Mouse (Mus musculus) liver, embryonic 14.5 days (tissue): ENCODE results near the gene Grsf1. TPM values are rescaled to one million over a fixed set of nuclear protein-coding genes. Genes with fewer than 3 reads are reported as not detected.

Source experiments
- ATAC-seq: fragments of 200-750 bp; cut with Nextera tagmentation; 2 replicates; pipeline ENCODE4 v1.8.0; 2017; ENCODE audit warnings: moderate number of reproducible peaks, mild to moderate bottlenecking, moderate library complexity; ENCODE audit not compliant: insufficient read depth
- DNase-seq, 3 experiments: peaks; one replicate each; pipeline ENCODE4 v3.0.0-alpha.2; 2012 to 2013; ENCODE audit warnings: low read depth in 3 of 3, low spot score in 3 of 3
- H3K27ac ChIP-seq: fragments of 300-500 bp; sonication (generic); 2 replicates; pipeline ENCODE4 v1.5.1; 2014; ENCODE audit warnings: moderate library complexity, mild to moderate bottlenecking, control low read depth, inconsistent platforms
- H3K27me3 ChIP-seq: fragments of 300-500 bp; sonication (generic); 2 replicates; pipeline ENCODE4 v1.6.1; 2014; ENCODE audit warnings: mild to moderate bottlenecking, low read length, moderate library complexity; ENCODE audit not compliant: control insufficient read depth, insufficient read depth
- H3K36me3 ChIP-seq: fragments of 300-500 bp; sonication (generic); replicated peaks from 2 replicates; pipeline ENCODE4 v1.6.1; 2014; ENCODE audit warnings: low read depth; ENCODE audit not compliant: control insufficient read depth, insufficient read depth
- H3K4me1 ChIP-seq, 2 experiments: fragments of 200-500 bp in 1 of 2; fragments of 300-500 bp in 1 of 2; sonication (generic) in 1 of 2; replicated peaks; 2 replicates each; pipeline ENCODE4 v1.6.1; 2012 to 2014; ENCODE audit warnings: antibody characterized with exemption in 1 of 2, inconsistent platforms in 1 of 2, low read length in 1 of 2; ENCODE audit not compliant: control insufficient read depth in 2 of 2, insufficient read depth in 2 of 2
- H3K4me2 ChIP-seq: fragments of 300-500 bp; sonication (generic); 2 replicates; pipeline ENCODE4 v1.6.1; 2014; ENCODE audit warnings: low read depth, mild to moderate bottlenecking, control low read depth, moderate library complexity
- H3K4me3 ChIP-seq, 2 experiments: fragments of 200-500 bp in 1 of 2; fragments of 300-500 bp in 1 of 2; sonication (generic) in 1 of 2; 2 replicates each; pipeline ENCODE4 v1.5.1; 2012 to 2014; ENCODE audit warnings: low read depth in 2 of 2, low read length in 2 of 2, mild to moderate bottlenecking in 2 of 2, control low read depth in 1 of 2, inconsistent platforms in 1 of 2, moderate library complexity in 1 of 2; ENCODE audit not compliant: insufficient read depth in 1 of 2
- H3K9ac ChIP-seq: fragments of 300-500 bp; sonication (generic); replicated peaks from 2 replicates; pipeline ENCODE4 v1.6.1; 2014; ENCODE audit warnings: mild to moderate bottlenecking, control low read depth, moderate library complexity
- H3K9me3 ChIP-seq: fragments of 300-500 bp; sonication (generic); 2 replicates; pipeline ENCODE4 v1.6.1; 2016; ENCODE audit warnings: low read length, mixed read lengths; ENCODE audit not compliant: control insufficient read depth
- CTCF ChIP-seq: IDR thresholded peaks from 2 replicates; pipeline ENCODE4 v1.5.1; 2016; ENCODE audit warnings: antibody characterized with exemption, low read depth, control low read depth
- EP300 ChIP-seq: IDR thresholded peaks from 2 replicates; pipeline ENCODE4 v1.6.1; 2016; ENCODE audit warnings: antibody characterized with exemption, low read depth
- WGBS: fragments of 180-500 bp; shearing (Covaris S2); extraction: QIAGEN DNeasy Blood & Tissue Kit; methylation state at CpG from one replicate; pipeline ENCODE4 v1.1.7; 2014; ENCODE audit not compliant: insufficient replicate concordance; 5-methylcytosine and 5-hydroxymethylcytosine counted together
- polyA plus RNA-seq, 2 experiments: library from polyadenylated mRNA; depleted of rRNA in 1 of 2; stranded (reverse) in 1 of 2; unstranded in 1 of 2; fragments of >200 nt; fragmentation: Nextera tagmentation in 1 of 2; extraction: Ambion mirVana in 1 of 2; gene quantifications; 2 replicates each; pipeline versions ENCODE4 v1.2.1 to v1.2.3; 2012 to 2014

The Grsf1 gene
- polyA plus RNA-seq, 2 experiments = 20.3 to 27.5 TPM

DNA sequence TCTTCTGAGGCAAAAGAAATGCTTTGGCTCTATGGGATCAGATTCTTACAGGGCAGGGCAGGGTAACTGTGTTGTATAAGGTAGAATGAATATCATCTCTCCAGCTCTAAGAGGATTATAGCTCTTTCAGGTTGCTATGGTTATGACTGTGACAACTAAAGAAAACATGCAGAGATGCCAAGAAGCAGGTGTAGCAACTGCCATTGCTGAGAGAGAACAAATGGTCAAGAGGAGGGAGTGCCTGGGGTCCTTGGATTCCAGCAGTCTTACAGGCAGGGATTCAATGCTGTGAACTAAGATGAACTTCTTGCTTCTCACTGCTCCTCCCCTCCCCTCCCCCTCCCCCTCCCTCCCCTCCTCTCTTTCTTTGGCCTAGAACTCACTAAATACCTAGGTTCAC is 35.2 kb upstream of the Grsf1 start:
- Histone ChIP-seq H3K9ac (no peak overlapping the region), H3K27me3 (no peaks in the 10 kb centered on the region), H3K9me3 (no peaks in the 10 kb centered on the region), H3K27ac (no peak overlapping the region), H3K4me2 (no peak overlapping the region), H3K36me3 (no peaks in the 10 kb centered on the region), H3K4me1 (0 out of 4 replicates have a peak, but pooled peaks cover 0 to 3% of the 10 kb centered on the region in 2 experiments), H3K4me3 (no peak overlapping the region)
- no peak for DNase-seq
- no peak for ATAC-seq
- TF ChIP-seq CTCF (no peak), EP300 (no peak)

DNA sequence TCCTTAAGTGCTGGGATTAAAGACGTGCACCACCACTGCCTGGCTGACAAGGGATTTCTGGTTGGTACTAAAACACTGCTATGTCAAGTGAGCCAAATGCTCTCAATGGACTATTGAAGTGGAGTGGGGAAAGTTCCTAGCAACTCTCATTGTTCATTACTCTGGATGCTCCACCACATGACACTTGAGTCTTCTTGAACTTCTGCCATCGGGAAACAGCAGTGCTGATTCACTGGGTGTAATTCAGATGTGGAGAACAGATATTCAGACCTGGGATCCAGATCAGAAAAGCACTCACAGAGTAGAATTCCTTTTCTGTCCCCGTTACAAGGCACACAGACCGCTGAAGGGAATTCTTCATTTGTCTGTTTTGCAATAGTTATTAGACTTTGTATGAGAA is 27.6 kb upstream of the Grsf1 start:
- Histone ChIP-seq H3K27ac (no peak overlapping the region), H3K27me3 (no peaks in the 10 kb centered on the region), H3K4me3 (no peak overlapping the region), H3K36me3 (no peaks in the 10 kb centered on the region), H3K4me1 (peaks cover 0 to 4% of the 10 kb centered on the region in 2 experiments; a peak in 2 of 4 replicates), H3K9ac (no peak overlapping the region), H3K9me3 (no peaks in the 10 kb centered on the region), H3K4me2 (no peak overlapping the region)
- ATAC-seq = no peak
- no peak for TF ChIP-seq CTCF
- TF ChIP-seq EP300 = no peak
- WGBS = 63% methylated on average over 4 of the region's 4 CpGs
- DNase-seq = no peak

DNA sequence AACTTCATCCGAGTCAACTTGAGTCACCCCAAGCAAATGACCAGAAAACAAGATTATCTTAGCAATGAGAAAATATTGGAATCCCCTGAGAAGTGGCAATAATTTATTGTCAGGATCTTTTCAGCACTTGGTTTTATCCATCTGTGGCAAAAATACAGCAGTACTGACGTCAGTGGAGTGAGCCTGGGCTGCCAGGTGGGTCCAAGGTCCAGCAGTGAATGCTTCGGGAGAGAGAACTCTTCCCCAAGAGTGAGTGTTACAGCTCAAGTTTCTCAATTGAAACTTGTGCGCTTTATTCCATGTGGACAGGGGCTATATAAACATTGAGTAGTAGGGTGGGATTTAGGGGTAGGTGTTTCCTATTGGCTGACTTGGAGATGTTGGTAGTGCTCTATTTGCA is 26.1 kb upstream of the Grsf1 start:
- no peaks in the 10 kb centered on the region for H3K9me3 ChIP-seq
- no peak for ATAC-seq
- H3K9ac ChIP-seq = no peak overlapping the region
- no peaks in the 10 kb centered on the region for H3K27me3 ChIP-seq
- H3K36me3 ChIP-seq = no peaks in the 10 kb centered on the region
- H3K4me3 ChIP-seq = no peak overlapping the region
- no peak overlapping the region for H3K27ac ChIP-seq
- WGBS = 54% methylated on average over 4 of the region's 4 CpGs
- TF ChIP-seq CTCF (no peak), EP300 (no peak)
- no peak overlapping the region for H3K4me2 ChIP-seq
- peaks cover 0 to 4% of the 10 kb centered on the region in 2 experiments; a peak in 2 of 4 replicates for H3K4me1 ChIP-seq
- DNase-seq = no peak

DNA sequence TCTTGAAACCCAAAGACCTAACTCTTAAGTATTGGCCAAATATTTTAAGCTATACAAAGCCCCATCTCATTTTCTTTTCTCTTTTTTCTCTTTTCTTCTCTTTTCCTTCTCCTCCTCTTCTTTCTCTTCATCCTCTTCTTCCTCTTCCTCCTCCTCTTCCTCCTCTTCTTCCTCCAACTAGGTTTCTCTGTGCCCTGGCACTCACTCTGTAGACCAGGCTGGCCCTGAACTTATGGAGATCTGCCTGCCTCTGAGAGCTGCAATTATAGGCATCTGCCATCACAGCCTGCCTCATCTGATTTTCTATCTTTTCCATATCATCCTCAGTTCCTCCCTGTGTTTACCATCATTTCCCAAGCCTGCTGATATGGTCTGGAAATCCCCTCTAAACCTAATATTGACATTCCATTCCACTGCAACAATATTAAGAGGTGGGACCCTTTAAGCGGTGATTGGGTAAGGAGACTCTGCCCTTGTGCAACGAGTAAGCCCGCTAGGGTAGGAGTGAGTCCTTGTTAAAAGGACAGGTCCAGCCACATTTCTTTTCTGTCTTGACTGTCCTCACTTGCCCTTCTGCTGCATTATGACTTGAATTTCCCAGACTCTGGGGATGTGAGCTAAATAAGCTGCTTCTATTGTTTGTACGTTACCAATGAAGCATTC is 23.4 kb upstream of the Grsf1 start:
- H3K4me1 ChIP-seq = peaks cover 0 to 4% of the 10 kb centered on the region in 2 experiments; a peak in 2 of 4 replicates
- no peaks in the 10 kb centered on the region for H3K27me3 ChIP-seq
- DNase-seq (no peak), ATAC-seq (peak; percentile 37)
- H3K9me3 ChIP-seq = no peaks in the 10 kb centered on the region
- H3K4me2 ChIP-seq = no peak overlapping the region
- H3K27ac ChIP-seq = no peak overlapping the region
- 62% methylated on average over 4 of the region's 4 CpGs for WGBS
- no peak overlapping the region for H3K4me3 ChIP-seq
- no peaks in the 10 kb centered on the region for H3K36me3 ChIP-seq
- TF ChIP-seq CTCF = no peak
- no peak for TF ChIP-seq EP300
- no peak overlapping the region for H3K9ac ChIP-seq

DNA sequence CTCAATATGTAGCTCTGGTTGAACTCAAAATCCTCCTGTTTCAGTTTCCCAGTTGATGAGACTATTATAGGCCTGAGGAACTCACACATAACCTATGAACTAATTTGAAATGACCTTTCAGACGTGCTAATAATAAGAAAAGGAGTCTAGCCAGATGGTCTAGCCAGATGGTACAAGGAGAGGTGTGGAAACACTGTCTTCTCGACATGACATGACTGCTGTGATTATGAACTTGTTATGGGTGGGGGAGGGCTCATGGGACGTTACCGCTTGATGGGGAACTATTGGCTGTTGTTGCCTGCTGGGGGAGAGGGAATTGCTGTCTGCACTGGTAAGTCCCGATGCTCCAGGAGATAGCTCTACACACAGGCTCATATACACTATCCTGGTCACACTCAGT is 21.3 kb upstream of the Grsf1 start:
- no peak overlapping the region for H3K4me2 ChIP-seq
- no peaks in the 10 kb centered on the region for H3K36me3 ChIP-seq
- TF ChIP-seq EP300 (no peak), CTCF (no peak)
- H3K4me1 ChIP-seq = peaks cover 0 to 3% of the 10 kb centered on the region in 2 experiments; a peak in 2 of 4 replicates
- no peaks in the 10 kb centered on the region for H3K9me3 ChIP-seq
- H3K9ac ChIP-seq = no peak overlapping the region
- ATAC-seq (no peak), DNase-seq (no peak)
- no peak overlapping the region for H3K4me3 ChIP-seq
- 64% methylated on average over 5 of the region's 5 CpGs for WGBS
- H3K27ac ChIP-seq = no peak overlapping the region
- no peaks in the 10 kb centered on the region for H3K27me3 ChIP-seq
